Mouse (Mus musculus) heart, postnatal 0 days (tissue): ENCODE results near the gene Pcdh9. TPM values are rescaled to one million over a fixed set of nuclear protein-coding genes. Genes with fewer than 3 reads are reported as not detected.

ENCODE experiments used
- ATAC-seq: fragments of 200-750 bp; cut with Nextera tagmentation; 2 replicates; pipeline ENCODE4 v1.8.0; 2017; ENCODE audit warnings: low read depth, moderate number of reproducible peaks, moderate library complexity; ENCODE audit not compliant: insufficient read depth
- DNase-seq: peaks from one replicate; pipeline ENCODE4 v3.0.0-alpha.2; 2016; ENCODE audit warnings: low spot score
- H3K27ac ChIP-seq: fragments of 300-500 bp; sonication (generic); 2 replicates; pipeline ENCODE4 v1.5.1; 2014; ENCODE audit warnings: low read depth, mild to moderate bottlenecking
- H3K27me3 ChIP-seq: fragments of 300-500 bp; sonication (generic); 2 replicates; pipeline ENCODE4 v1.6.1; 2014; ENCODE audit warnings: low read length, mixed read lengths; ENCODE audit not compliant: control insufficient read depth, insufficient read depth
- H3K36me3 ChIP-seq: fragments of 300-500 bp; sonication (generic); replicated peaks from 2 replicates; pipeline ENCODE4 v1.6.1; 2014; ENCODE audit warnings: low read length, mixed read lengths; ENCODE audit not compliant: control insufficient read depth, insufficient read depth
- H3K4me1 ChIP-seq: fragments of 300-500 bp; sonication (generic); 2 replicates; pipeline ENCODE4 v1.6.1; 2014; ENCODE audit warnings: antibody characterized with exemption; ENCODE audit not compliant: control insufficient read depth, insufficient read depth
- H3K4me2 ChIP-seq: fragments of 300-500 bp; sonication (generic); 2 replicates; pipeline ENCODE4 v1.6.1; 2014; ENCODE audit warnings: low read depth, mild to moderate bottlenecking, low read length, moderate library complexity
- H3K4me3 ChIP-seq: fragments of 300-500 bp; sonication (generic); 2 replicates; pipeline ENCODE4 v1.5.1; 2014; ENCODE audit warnings: low read depth, low read length
- H3K9ac ChIP-seq: fragments of 300-500 bp; sonication (generic); replicated peaks from 2 replicates; pipeline ENCODE4 v1.6.1; 2014; ENCODE audit warnings: low read depth, low read length, mixed read lengths
- H3K9me3 ChIP-seq: fragments of 300-500 bp; sonication (generic); replicated peaks from 2 replicates; pipeline ENCODE4 v1.6.1; 2016; ENCODE audit warnings: low read length; ENCODE audit not compliant: control insufficient read depth
- CTCF ChIP-seq: IDR thresholded peaks from 2 replicates; pipeline ENCODE4 v1.5.1; 2016; ENCODE audit warnings: antibody characterized with exemption, control low read depth, low read depth
- EP300 ChIP-seq: IDR thresholded peaks from 2 replicates; pipeline ENCODE4 v1.6.1; 2016; ENCODE audit warnings: antibody characterized with exemption, low read depth
- WGBS: fragments of 180-500 bp; shearing (Covaris S2); extraction: QIAGEN DNeasy Blood & Tissue Kit; methylation state at CpG from one replicate; pipeline ENCODE4 v1.1.7; 2014; 5-methylcytosine and 5-hydroxymethylcytosine counted together
- polyA plus RNA-seq: library from polyadenylated mRNA; unstranded; fragments of >200 nt; fragmentation: Nextera tagmentation; extraction: Ambion mirVana; gene quantifications from 2 replicates; pipeline ENCODE4 v1.2.1, GENCODE M21; 2015
- total RNA-seq: library from RNA; depleted of rRNA; stranded (reverse); fragments of >200 nt; gene quantifications from 2 replicates; pipeline ENCODE4 v1.2.3, GENCODE M21; 2014; ENCODE audit warnings: low replicate concordance

Gene Pcdh9
- total and polyA plus RNA-seq, 2 experiments from 2014 or later, result 0.88 to 2.6 TPM

- Histone ChIP-seq H3K27ac (no peak overlapping the region), H3K9ac (no peak overlapping the region), H3K27me3 (no peaks in the 10 kb centered on the region), H3K4me3 (no peak overlapping the region), H3K4me2 (no peak overlapping the region), H3K4me1 (no peaks in the 10 kb centered on the region), H3K9me3 (no peaks in the 10 kb centered on the region), H3K36me3 (no peaks in the 10 kb centered on the region)
- ATAC-seq, result no peak
- TF ChIP-seq EP300 (no peak), CTCF (no peak)
- DNase-seq, result no peak
- 86% methylated on average over 4 of the region's 4 CpGs for WGBS
Observed at GRCm38 (mm10) chr14:93463360-93463892, 427.1 kb downstream of the Pcdh9 start.

GRCm38 (mm10) chr14:93450930-93451665 is 439.4 kb downstream of the Pcdh9 start:
- Histone ChIP-seq H3K4me1 (no peaks in the 10 kb centered on the region), H3K27me3 (no peaks in the 10 kb centered on the region), H3K9ac (no peak overlapping the region), H3K9me3 (no peaks in the 10 kb centered on the region), H3K36me3 (no peaks in the 10 kb centered on the region), H3K27ac (no peak overlapping the region), H3K4me2 (no peak overlapping the region), H3K4me3 (no peak overlapping the region)
- DNase-seq, result no peak
- TF ChIP-seq CTCF, result no peak
- TF ChIP-seq EP300, result no peak
- WGBS, result 73% methylated on average over 5 of the region's 5 CpGs
- no peak for ATAC-seq

GRCm38 (mm10) chr14:93441852-93442251 is 448.6 kb downstream of the Pcdh9 start:
- Histone ChIP-seq H3K4me1 (no peaks in the 10 kb centered on the region), H3K4me2 (no peak overlapping the region), H3K27ac (no peak overlapping the region), H3K27me3 (no peaks in the 10 kb centered on the region), H3K4me3 (no peak overlapping the region), H3K9me3 (no peaks in the 10 kb centered on the region), H3K36me3 (no peaks in the 10 kb centered on the region), H3K9ac (no peak overlapping the region)
- ATAC-seq, result no peak
- DNase-seq, result no peak
- 75% methylated on average over 2 of the region's 2 CpGs for WGBS
- TF ChIP-seq EP300, result no peak
- TF ChIP-seq CTCF, result no peak

GRCm38 (mm10) chr14:93437226-93437625 is 453.3 kb downstream of the Pcdh9 start:
- Histone ChIP-seq H3K27ac (no peak overlapping the region), H3K36me3 (no peaks in the 10 kb centered on the region), H3K9ac (no peak overlapping the region), H3K4me3 (no peak overlapping the region), H3K4me1 (no peaks in the 10 kb centered on the region), H3K27me3 (no peaks in the 10 kb centered on the region), H3K9me3 (no peaks in the 10 kb centered on the region), H3K4me2 (no peak overlapping the region)
- no peak for DNase-seq
- ATAC-seq, result no peak
- 32% methylated on average over 1 of the region's 1 CpGs for WGBS
- TF ChIP-seq CTCF (no peak), EP300 (no peak)

- Histone ChIP-seq H3K36me3 (no peaks in the 10 kb centered on the region), H3K27ac (no peak overlapping the region), H3K27me3 (no peaks in the 10 kb centered on the region), H3K4me3 (no peak overlapping the region), H3K4me1 (no peaks in the 10 kb centered on the region), H3K9me3 (no peaks in the 10 kb centered on the region), H3K9ac (no peak overlapping the region), H3K4me2 (no peak overlapping the region)
- ATAC-seq, result no peak
- 45% methylated on average over 3 of the region's 3 CpGs for WGBS
- TF ChIP-seq CTCF (no peak), EP300 (no peak)
- no peak for DNase-seq
Observed at GRCm38 (mm10) chr14:93416752-93417151, 473.7 kb downstream of the Pcdh9 start.
